Mouse (Mus musculus) adrenal gland (tissue): ENCODE data around the gene Mettl6.

ENCODE experiments used
- intact Hi-C: fragments of 180-260 bp; cut with DNase I; formaldehyde crosslinking; loops from one replicate; pipeline ENCODE4 v1.15.1; 2025
- long read RNA-seq, 2 experiments: library from polyadenylated mRNA; unstranded; transcript quantifications; one replicate each; pipeline ENCODE4 v2.0.0; 2020; ENCODE audit warnings: borderline replicate concordance in 1 of 2; ENCODE audit not compliant: insufficient replicate concordance in 1 of 2

Mettl6 gene
- long read RNA-seq, experiment 1, transcript Mettl6-201 (6 exons, 3,946 nt), result major isoform, 7 of 13 reads
- long read RNA-seq, experiment 1, partial matches to known transcripts, result 0 of 13 reads
- long read RNA-seq, experiment 1, other reads (novel, unspliced or antisense), result 5 of 13 reads
- long read RNA-seq, experiment 2, transcript Mettl6-201 (6 exons, 3,946 nt), result major isoform, 9 of 18 reads
- long read RNA-seq, experiment 2, partial matches to known transcripts, result 0 of 18 reads
- long read RNA-seq, experiment 2, other reads (novel, unspliced or antisense), result 4 of 18 reads

DNA sequence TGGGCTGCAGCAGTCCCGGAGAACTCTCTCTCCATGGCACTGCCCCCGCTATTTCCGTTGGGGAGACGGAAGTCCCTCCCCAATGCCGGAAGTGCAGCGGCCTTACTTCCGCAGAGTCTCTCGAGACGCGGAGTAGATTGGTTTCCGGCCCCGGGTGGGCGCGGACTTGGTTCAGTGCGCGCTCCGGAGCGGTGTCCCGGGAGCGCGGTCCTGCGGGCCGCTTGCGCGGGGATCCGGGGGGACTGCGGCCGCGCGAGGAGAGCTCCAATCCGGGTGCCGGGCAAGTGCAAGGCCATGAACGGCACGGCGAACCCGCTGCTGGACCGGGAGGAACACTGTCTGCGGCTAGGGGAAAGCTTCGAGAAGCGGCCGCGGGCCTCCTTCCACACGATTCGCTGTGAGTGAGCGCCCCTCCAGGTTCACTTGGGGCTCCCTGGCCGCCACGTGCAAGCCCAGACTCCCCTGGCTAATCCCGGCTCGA is at the start of gene Mettl6:
TSS of gene Mettl6 (minus strand) at position 66 of the 481 bp plus-strand sequence.
- intact Hi-C loops, result no loop called here

DNA sequence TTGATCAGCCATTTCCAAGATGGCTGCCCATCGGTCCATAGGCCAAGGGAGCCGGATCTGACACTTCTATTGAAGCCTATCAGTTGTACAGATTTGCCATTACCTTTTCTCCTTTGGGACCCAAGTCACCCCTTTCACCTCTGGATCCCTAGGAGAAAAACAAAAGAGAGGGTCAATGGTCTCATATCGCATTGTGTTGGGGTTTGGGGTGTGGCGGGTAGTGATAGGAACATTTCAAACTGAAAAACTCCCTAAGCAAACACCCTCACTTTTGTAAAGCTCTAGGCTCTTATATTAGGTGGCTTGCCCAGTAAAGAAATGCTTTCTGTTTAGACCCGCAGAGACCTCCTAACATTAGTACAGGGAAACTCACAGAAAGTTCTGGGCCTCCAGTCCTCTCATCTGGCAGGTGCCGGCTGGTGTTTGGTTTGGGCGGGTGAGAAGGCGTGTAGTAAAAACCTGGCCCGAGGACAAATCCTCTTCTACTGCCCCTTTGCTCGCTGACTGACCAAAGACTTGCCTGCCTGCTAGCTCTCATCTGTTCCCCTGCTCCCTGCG is 49.1 kb upstream of the Mettl6 start:
- intact Hi-C loops, result no loop called here

DNA sequence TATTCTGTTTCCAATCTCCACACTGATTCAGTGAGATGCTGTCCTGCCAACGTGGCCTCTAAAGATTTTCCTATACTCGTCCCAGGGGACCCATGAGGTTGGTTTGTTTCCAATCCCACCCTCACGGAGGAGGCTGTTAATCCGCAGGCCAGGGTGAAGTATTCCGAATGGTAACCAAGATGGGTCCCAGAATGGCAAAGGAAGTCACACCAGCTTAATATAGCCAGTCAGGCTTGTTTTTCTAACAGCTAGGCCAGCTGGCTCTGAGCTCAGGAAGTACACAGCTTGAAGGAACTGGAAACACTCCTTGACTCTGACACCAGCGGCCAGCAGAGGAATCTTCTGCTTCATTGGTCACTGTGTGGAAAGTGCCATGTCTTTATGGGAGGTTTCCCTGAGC is 42.5 kb upstream of the Mettl6 start:
- intact Hi-C loops, result no loop called here

DNA sequence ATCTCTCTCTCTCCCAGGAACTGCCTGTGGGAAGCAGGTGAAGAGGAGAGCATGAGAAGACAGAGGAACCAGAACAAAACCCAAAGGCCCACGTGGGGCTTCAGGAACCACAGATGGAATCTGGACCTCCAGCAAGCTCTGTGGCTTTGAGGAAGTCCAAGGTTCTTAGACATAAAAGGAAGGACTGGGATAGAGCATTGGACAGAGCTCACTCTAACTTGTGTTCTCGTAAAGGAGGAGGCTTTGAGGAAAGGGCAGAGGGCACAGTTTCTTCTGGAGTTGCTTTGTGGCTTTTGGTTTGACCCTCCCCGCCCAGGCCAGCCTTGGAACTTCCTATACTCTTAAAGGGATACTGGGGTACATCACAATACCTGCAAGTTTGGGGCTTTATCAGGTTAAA is 37.8 kb upstream of the Mettl6 start:
- intact Hi-C loops, result no loop called here

DNA sequence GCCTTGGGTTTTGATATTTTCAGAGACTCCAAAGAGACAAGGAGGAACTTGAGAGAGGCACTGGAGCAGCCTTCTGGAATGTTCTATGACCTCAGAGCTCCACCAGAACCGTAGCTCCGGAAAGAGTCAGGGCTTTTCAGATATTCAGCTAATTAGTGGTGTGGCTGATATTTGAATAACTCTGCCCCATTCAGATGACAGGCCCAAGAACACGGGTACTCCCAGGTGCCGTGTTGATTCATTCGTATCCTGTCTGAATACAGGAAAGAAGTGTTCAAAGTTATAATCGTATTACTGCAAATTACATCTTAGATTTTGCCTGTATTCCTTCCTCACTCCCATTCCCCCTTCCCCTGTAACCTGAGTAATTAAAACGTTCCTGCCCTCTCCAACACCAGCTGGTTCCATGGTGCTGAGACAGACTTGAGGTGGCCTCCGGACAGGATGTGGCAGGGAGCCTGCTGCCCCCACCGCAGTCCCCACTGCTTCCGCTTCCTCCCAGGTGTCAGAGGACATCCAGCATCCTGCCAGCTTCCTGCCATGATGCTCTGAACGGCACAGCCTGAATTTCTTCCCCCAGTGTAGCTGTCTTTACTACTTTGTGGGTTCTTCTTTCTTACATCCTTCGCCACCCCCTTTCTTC is 36.8 kb upstream of the Mettl6 start:
- intact Hi-C loops, result no loop called here

- intact Hi-C loops, result no loop called here
These were observed 36.0 kb upstream of the Mettl6 start for GRCm38 (mm10) chr14:31530847-31531246.

- intact Hi-C loops, result no loop called here
These were observed 30.4 kb upstream of the Mettl6 start for GRCm38 (mm10) chr14:31525040-31525810.

DNA sequence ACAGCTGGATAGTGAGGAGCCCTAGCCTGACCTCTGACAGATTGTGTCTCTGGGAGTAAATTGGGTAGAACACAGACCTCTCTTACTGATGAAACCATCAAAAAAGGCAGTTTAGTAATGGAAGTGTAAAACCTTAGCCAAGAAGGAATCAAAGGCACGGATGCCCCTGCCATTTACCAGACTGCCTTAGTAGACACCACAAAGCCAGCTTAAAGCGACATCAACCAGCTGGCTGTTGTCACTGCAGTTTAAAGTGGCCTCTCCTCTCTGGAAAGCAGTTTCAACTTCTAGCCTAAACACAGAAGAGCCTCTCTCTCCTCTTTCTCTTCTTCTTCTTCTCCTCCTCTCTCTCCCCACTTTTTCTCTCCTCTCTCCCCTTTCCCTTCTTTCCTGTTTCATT is 26.5 kb upstream of the Mettl6 start:
- intact Hi-C loops, result no loop called here

DNA sequence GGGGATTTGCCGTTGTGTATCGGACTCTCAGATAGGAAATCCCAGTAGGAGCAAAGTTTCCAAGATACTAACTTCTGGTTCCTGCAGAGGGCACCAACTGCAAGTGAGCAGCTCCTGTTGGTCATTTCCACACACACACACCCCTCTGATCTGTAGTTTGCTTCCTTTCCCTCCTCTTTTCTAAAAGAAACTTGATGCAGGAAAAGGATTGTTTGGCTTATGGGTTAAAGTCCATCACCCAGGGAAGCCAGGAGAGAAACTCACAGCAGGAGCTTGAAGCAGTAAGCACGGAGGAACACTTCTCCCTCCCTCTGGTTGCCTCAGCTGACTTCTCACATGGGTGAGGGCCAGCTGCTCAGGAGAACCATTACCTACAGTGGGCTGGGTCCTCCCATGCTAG is 24.3 kb upstream of the Mettl6 start:
- intact Hi-C loops, result loop anchor here (2.0 to 10.0 kb wide), 3 partner anchors 48 to 266 kb away; no protein-coding TSS in a partner anchor

- intact Hi-C loops, result loop anchor here (5.0 to 10.0 kb wide), 2 partner anchors 51 to 269 kb away; no protein-coding TSS in a partner anchor
These were observed 21.1 kb upstream of the Mettl6 start for GRCm38 (mm10) chr14:31515895-31516294.

GRCm38 (mm10) chr14:31510322-31510721 is 15.5 kb upstream of the Mettl6 start:
- intact Hi-C loops, result loop anchor here (10.0 kb wide), 1 partner anchor 274 kb away; no protein-coding TSS in a partner anchor

DNA sequence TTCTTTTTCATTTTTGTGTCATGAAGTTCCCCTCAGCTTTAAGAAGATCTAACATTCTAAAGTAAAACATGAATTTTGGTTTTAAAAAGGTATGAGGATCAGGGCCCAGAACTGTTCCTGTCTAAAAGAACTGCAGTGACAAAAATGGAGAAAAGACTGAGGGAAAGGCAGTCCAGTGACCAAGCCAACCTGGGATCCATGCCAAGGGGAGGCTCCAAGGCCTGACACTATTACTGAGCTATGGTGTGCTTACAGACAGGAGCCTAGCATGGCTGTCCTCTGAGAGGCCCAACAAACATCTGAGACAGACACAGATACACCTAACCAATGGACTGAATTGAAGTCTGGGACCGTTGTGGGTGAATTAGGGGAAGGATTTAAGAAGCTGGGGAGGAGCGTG is 15.1 kb upstream of the Mettl6 start:
- intact Hi-C loops, result loop anchor here (10.0 kb wide), 1 partner anchor 275 kb away; no protein-coding TSS in a partner anchor

DNA sequence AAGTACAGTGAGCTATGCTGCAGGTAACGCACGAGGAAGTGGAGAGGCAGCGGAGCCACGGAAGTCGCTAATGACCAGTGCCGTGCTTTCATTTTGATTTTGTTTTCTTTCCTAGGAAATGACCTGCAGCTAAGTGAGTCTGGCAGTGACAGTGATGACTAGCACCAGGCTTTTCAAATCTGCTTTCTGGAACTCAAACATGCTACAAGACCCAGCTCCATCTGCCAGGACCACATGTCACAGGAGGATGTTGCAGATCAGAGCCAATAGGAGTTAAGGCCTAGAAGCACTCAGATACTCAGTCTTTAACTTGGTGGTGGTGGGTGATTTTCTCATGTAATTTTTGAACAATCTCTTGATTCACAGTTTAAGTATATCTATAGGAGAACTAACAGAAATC is 11.6 kb upstream of the Mettl6 start:
- intact Hi-C loops, result no loop called here

GRCm38 (mm10) chr14:31503406-31503805 is 8.6 kb upstream of the Mettl6 start:
- intact Hi-C loops, result no loop called here

GRCm38 (mm10) chr14:31499526-31499925 is 4.7 kb upstream of the Mettl6 start:
- intact Hi-C loops, result no loop called here

- intact Hi-C loops, result no loop called here
These were observed 1.4 kb upstream of the Mettl6 start for GRCm38 (mm10) chr14:31496241-31496646.

DNA sequence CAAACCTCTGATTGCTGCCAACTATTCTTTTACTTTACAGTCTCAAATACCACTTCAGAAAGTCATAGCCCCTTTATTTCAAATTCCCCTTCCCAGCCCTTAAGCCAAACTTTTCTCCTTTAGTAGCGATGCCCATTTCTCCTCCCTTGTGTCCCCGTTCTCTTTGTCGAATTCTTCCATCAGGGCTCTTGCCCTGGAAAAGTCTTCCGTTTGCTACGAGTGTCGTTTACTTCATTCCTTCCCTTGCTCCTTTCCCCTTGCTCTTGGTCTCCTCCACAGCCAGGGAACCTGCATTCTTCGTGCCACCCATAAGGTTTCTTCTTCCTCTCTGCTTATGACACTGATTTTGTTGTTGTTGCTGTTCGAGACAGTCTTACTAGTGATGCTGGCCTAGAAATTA is 698 bp upstream of the Mettl6 start:
- intact Hi-C loops, result no loop called here

DNA sequence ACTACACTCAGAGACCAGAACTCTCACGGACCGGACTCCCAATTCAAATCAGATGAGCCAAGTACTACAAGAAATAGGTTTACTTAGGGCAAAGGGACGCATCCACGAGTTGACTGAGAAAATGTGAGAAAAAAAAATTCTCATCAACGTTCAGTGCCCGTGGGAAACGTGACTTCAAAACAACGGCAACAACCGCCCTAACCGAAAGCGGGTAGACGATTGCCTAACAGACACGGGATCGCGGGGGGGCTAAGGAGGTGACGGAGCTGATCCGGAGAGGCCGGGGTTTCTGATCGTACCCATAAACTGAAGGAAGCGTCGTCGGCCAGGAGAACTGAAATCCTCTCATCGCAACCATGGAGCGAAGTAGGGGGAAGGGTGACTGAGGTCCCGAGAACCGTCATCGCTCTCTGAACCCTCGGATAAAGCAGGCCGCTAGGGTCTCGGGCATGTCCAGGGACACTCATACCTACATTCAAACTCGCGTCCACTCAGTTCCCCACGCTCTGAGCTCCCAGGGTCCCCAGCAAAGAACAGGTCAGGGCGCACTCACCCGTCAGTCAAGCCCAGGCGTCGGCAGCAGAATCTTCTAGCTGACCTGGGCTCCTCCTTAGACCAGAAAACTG is 378 bp downstream of the Mettl6 start, which contains the start of gene Eaf1:
TSS of gene Eaf1 (plus strand) at position 51 of the 626 bp plus-strand sequence.
- intact Hi-C loops, result no loop called here

- intact Hi-C loops, result no loop called here
These were observed 939 bp downstream of the Mettl6 start for GRCm38 (mm10) chr14:31493901-31494300.

- intact Hi-C loops, result no loop called here
These were observed 6.8 kb downstream of the Mettl6 start for GRCm38 (mm10) chr14:31488055-31488454.

GRCm38 (mm10) chr14:31486465-31486864 is 8.4 kb downstream of the Mettl6 start:
- intact Hi-C loops, result no loop called here
